Mouse (Mus musculus) adipocyte (in vitro differentiated cells): ENCODE data around the gene Wfdc1.

ENCODE experiments used
- DNase-seq: peaks from one replicate; pipeline ENCODE4 v3.0.0-alpha.2; 2016; ENCODE audit warnings: low spot score

The Wfdc1 gene

GRCm38 (mm10) chr8:119666219-119666951 lies at the start of gene Wfdc1:
Gene Wfdc1 (plus strand): TSS chr8:119666365.
- DNase-seq = no peak

GRCm38 (mm10) chr8:119616811-119617210 lies 49.4 kb upstream of the Wfdc1 start:
- DNase-seq = no peak

- DNase-seq = peak; percentile 44
These were observed 48.6 kb upstream of the Wfdc1 start for GRCm38 (mm10) chr8:119617586-119617985.

- DNase-seq = no peak
These were observed 47.3 kb upstream of the Wfdc1 start for GRCm38 (mm10) chr8:119618887-119619286.

- no peak for DNase-seq
These were observed 45.9 kb upstream of the Wfdc1 start for GRCm38 (mm10) chr8:119620116-119620840.

GRCm38 (mm10) chr8:119620848-119621465 lies 45.2 kb upstream of the Wfdc1 start:
- DNase-seq = no peak

GRCm38 (mm10) chr8:119622555-119622954 lies 43.6 kb upstream of the Wfdc1 start:
- DNase-seq = no peak

GRCm38 (mm10) chr8:119623061-119623460 lies 43.1 kb upstream of the Wfdc1 start:
- DNase-seq = no peak

- no peak for DNase-seq
These were observed 42.4 kb upstream of the Wfdc1 start for GRCm38 (mm10) chr8:119623744-119624143.

GRCm38 (mm10) chr8:119624916-119625315 lies 41.2 kb upstream of the Wfdc1 start:
- DNase-seq = no peak

- no peak for DNase-seq
These were observed 40.4 kb upstream of the Wfdc1 start for GRCm38 (mm10) chr8:119625788-119626187.

GRCm38 (mm10) chr8:119627199-119627598 lies 39.0 kb upstream of the Wfdc1 start:
- DNase-seq = no peak

- no peak for DNase-seq
These were observed 38.4 kb upstream of the Wfdc1 start for GRCm38 (mm10) chr8:119627613-119628359.

GRCm38 (mm10) chr8:119630841-119631240 lies 35.3 kb upstream of the Wfdc1 start:
- DNase-seq = no peak

GRCm38 (mm10) chr8:119632246-119632645 lies 33.9 kb upstream of the Wfdc1 start:
- DNase-seq = no peak

GRCm38 (mm10) chr8:119632909-119633308 lies 33.3 kb upstream of the Wfdc1 start:
- DNase-seq = no peak

- no peak for DNase-seq
These were observed 31.4 kb upstream of the Wfdc1 start for GRCm38 (mm10) chr8:119634616-119635336.

- DNase-seq = no peak
These were observed 30.8 kb upstream of the Wfdc1 start, which contains the start of gene Kcng4 for GRCm38 (mm10) chr8:119635378-119635777. Gene Kcng4 (minus strand): TSS chr8:119635680.

- DNase-seq = no peak
These were observed 30.2 kb upstream of the Wfdc1 start for GRCm38 (mm10) chr8:119635958-119636357.

- DNase-seq = no peak
These were observed 29.4 kb upstream of the Wfdc1 start for GRCm38 (mm10) chr8:119636766-119637165.

- no peak for DNase-seq
These were observed 28.8 kb upstream of the Wfdc1 start for GRCm38 (mm10) chr8:119637381-119637780.

- DNase-seq = no peak
These were observed 27.9 kb upstream of the Wfdc1 start for GRCm38 (mm10) chr8:119638261-119638660.
